Mouse (Mus musculus) lung, embryonic 16.5 days (tissue): ENCODE data around the gene Iqub. TPM values are rescaled to one million over a fixed set of nuclear protein-coding genes. Genes with fewer than 3 reads are reported as not detected.

Experiments
- ATAC-seq: fragments of 200-750 bp; cut with Nextera tagmentation; 2 replicates; pipeline ENCODE4 v1.8.0; 2017; ENCODE audit warnings: low read depth, mild to moderate bottlenecking, moderate library complexity
- H3K27ac ChIP-seq: fragments of 300-500 bp; sonication (generic); 2 replicates; pipeline ENCODE4 v1.5.1; 2014; ENCODE audit warnings: mild to moderate bottlenecking, control low read depth, low read length
- H3K27me3 ChIP-seq: fragments of 300-500 bp; sonication (generic); 2 replicates; pipeline ENCODE4 v1.6.1; 2014; ENCODE audit warnings: low read depth, low read length, mixed read lengths; ENCODE audit not compliant: control insufficient read depth, insufficient read depth
- H3K36me3 ChIP-seq: fragments of 300-500 bp; sonication (generic); 2 replicates; pipeline ENCODE4 v1.6.1; 2014; ENCODE audit warnings: low read length; ENCODE audit not compliant: control insufficient read depth, insufficient read depth
- H3K4me1 ChIP-seq: fragments of 300-500 bp; sonication (generic); replicated peaks from 2 replicates; pipeline ENCODE4 v1.6.1; 2014; ENCODE audit warnings: low read length, mixed read lengths; ENCODE audit not compliant: control insufficient read depth, insufficient read depth
- H3K4me2 ChIP-seq: fragments of 300-500 bp; sonication (generic); 2 replicates; pipeline ENCODE4 v1.6.1; 2014; ENCODE audit warnings: low read depth, low read length, control low read depth
- H3K4me3 ChIP-seq: fragments of 300-500 bp; sonication (generic); 2 replicates; pipeline ENCODE4 v1.5.1; 2014; ENCODE audit warnings: mild to moderate bottlenecking, low read length, control low read depth
- H3K9ac ChIP-seq: fragments of 300-500 bp; sonication (generic); 2 replicates; pipeline ENCODE4 v1.6.1; 2014; ENCODE audit warnings: low read length, control low read depth
- H3K9me3 ChIP-seq: fragments of 300-500 bp; sonication (generic); 2 replicates; pipeline ENCODE4 v1.6.1; 2016; ENCODE audit warnings: low read length; ENCODE audit not compliant: control insufficient read depth
- WGBS: fragments of 180-500 bp; shearing (Covaris S2); extraction: QIAGEN DNeasy Blood & Tissue Kit; methylation state at CpG from one replicate; pipeline ENCODE4 v1.1.7; 2014; 5-methylcytosine and 5-hydroxymethylcytosine counted together
- polyA plus RNA-seq: library from polyadenylated mRNA; unstranded; fragments of >200 nt; fragmentation: Nextera tagmentation; extraction: Ambion mirVana; gene quantifications from 2 replicates; pipeline ENCODE4 v1.2.1, GENCODE M21; 2015

The Iqub gene
- polyA plus RNA-seq, result 1.5 and 2.1 TPM in 2 replicates

GRCm38 (mm10) chr6:24514552-24515284 lies at the start of gene Iqub:
Iqub (minus strand) TSS chr6:24515067.
- peak; percentile 80 for ATAC-seq
- H3K4me2 ChIP-seq, result peak within 1 kb of the TSS; percentile 43
- no peak within 1 kb of the TSS for H3K4me3 ChIP-seq
- no peaks in the 10 kb centered on the region for H3K9me3 ChIP-seq
- peak within 1 kb of the TSS; percentile 13; the same call in 1 of the 2 replicates for H3K9ac ChIP-seq
- no peak within 1 kb of the TSS for H3K27ac ChIP-seq
- H3K36me3 ChIP-seq, result peaks cover 6% of the 10 kb centered on the region
- H3K27me3 ChIP-seq, result no peaks in the 10 kb centered on the region
- 15% methylated on average over 13 of the region's 13 CpGs for WGBS
- peaks cover 7% of the 10 kb centered on the region for H3K4me1 ChIP-seq

GRCm38 (mm10) chr6:24564081-24564480 lies 49.2 kb upstream of the Iqub start:
- Histone ChIP-seq H3K9ac (no peak overlapping the region), H3K36me3 (no peaks in the 10 kb centered on the region), H3K9me3 (no peaks in the 10 kb centered on the region), H3K4me3 (no peak overlapping the region), H3K27ac (no peak overlapping the region), H3K27me3 (no peaks in the 10 kb centered on the region), H3K4me2 (no peak overlapping the region), H3K4me1 (no peaks in the 10 kb centered on the region)
- ATAC-seq, result no peak
- WGBS, result 61% methylated on average over 9 of the region's 9 CpGs

- Histone ChIP-seq H3K4me3 (no peak overlapping the region), H3K4me2 (no peak overlapping the region), H3K9me3 (no peaks in the 10 kb centered on the region), H3K9ac (no peak overlapping the region), H3K27me3 (no peaks in the 10 kb centered on the region), H3K27ac (no peak overlapping the region), H3K4me1 (peaks cover 17% of the 10 kb centered on the region), H3K36me3 (no peaks in the 10 kb centered on the region)
- ATAC-seq, result no peak
- 83% methylated on average over 2 of the region's 2 CpGs for WGBS
Observed at GRCm38 (mm10) chr6:24555488-24555887, 40.6 kb upstream of the Iqub start.

- H3K4me3 ChIP-seq, result peak overlapping the region; percentile 28
- no peaks in the 10 kb centered on the region for H3K9me3 ChIP-seq
- whole genome bisulfite sequencing, result 30% methylated on average over 11 of the region's 11 CpGs
- H3K27ac ChIP-seq, result peak overlapping the region; percentile 73
- peaks cover 17% of the 10 kb centered on the region for H3K4me1 ChIP-seq
- no peaks in the 10 kb centered on the region for H3K36me3 ChIP-seq
- H3K9ac ChIP-seq, result peak overlapping the region; percentile 35; the same call in 1 of the 2 replicates
- ATAC-seq, result peak; percentile 70; the same call in 1 of the 2 replicates
- peak overlapping the region; percentile 49 for H3K4me2 ChIP-seq
- H3K27me3 ChIP-seq, result no peaks in the 10 kb centered on the region
Observed at GRCm38 (mm10) chr6:24554427-24555086, 39.7 kb upstream of the Iqub start.

- Histone ChIP-seq H3K27ac (no peak overlapping the region), H3K4me1 (peaks cover 17% of the 10 kb centered on the region), H3K4me2 (0 out of 2 replicates have a peak overlapping the region, but pooled peaks have one; percentile 14), H3K9me3 (no peaks in the 10 kb centered on the region; the same call in 1 of the 2 replicates), H3K27me3 (no peaks in the 10 kb centered on the region), H3K4me3 (no peak overlapping the region), H3K36me3 (no peaks in the 10 kb centered on the region), H3K9ac (no peak overlapping the region)
- no peak for ATAC-seq
- 27% methylated on average over 7 of the region's 7 CpGs for WGBS
Observed at GRCm38 (mm10) chr6:24552046-24552445, 37.2 kb upstream of the Iqub start.

GRCm38 (mm10) chr6:24549801-24550200 lies 34.9 kb upstream of the Iqub start:
- Histone ChIP-seq H3K27me3 (no peaks in the 10 kb centered on the region), H3K4me1 (peaks cover 13% of the 10 kb centered on the region), H3K9me3 (no peaks in the 10 kb centered on the region; the same call in 1 of the 2 replicates), H3K27ac (no peak overlapping the region), H3K9ac (no peak overlapping the region), H3K36me3 (no peaks in the 10 kb centered on the region), H3K4me3 (no peak overlapping the region), H3K4me2 (no peak overlapping the region)
- 85% methylated on average over 2 of the region's 2 CpGs for WGBS
- ATAC-seq, result no peak

- H3K9me3 ChIP-seq, result no peaks in the 10 kb centered on the region; the same call in 1 of the 2 replicates
- H3K36me3 ChIP-seq, result no peaks in the 10 kb centered on the region
- no peak overlapping the region for H3K9ac ChIP-seq
- no peaks in the 10 kb centered on the region; the same call in 1 of the 2 replicates for H3K4me1 ChIP-seq
- H3K27me3 ChIP-seq, result no peaks in the 10 kb centered on the region
- no peak overlapping the region for H3K4me2 ChIP-seq
- H3K27ac ChIP-seq, result peak overlapping the region; percentile 46
- H3K4me3 ChIP-seq, result no peak overlapping the region
- peak; percentile 74 for ATAC-seq
- WGBS, result 41% methylated on average over 1 of the region's 1 CpGs
Observed at GRCm38 (mm10) chr6:24546716-24547420, 32.0 kb upstream of the Iqub start.

- no peaks in the 10 kb centered on the region for H3K36me3 ChIP-seq
- H3K4me3 ChIP-seq, result no peak overlapping the region
- no peak overlapping the region for H3K27ac ChIP-seq
- no peak for ATAC-seq
- H3K27me3 ChIP-seq, result no peaks in the 10 kb centered on the region
- no peak overlapping the region for H3K9ac ChIP-seq
- no peaks in the 10 kb centered on the region for H3K9me3 ChIP-seq
- H3K4me2 ChIP-seq, result no peak overlapping the region
- WGBS, result 48% methylated on average over 6 of the region's 6 CpGs
- no peaks in the 10 kb centered on the region; the same call in 1 of the 2 replicates for H3K4me1 ChIP-seq
Observed at GRCm38 (mm10) chr6:24543119-24543591, 28.3 kb upstream of the Iqub start.

- ATAC-seq, result peak; percentile 68; the same call in 1 of the 2 replicates
- Histone ChIP-seq H3K27me3 (no peaks in the 10 kb centered on the region), H3K9me3 (no peaks in the 10 kb centered on the region), H3K4me2 (no peak overlapping the region), H3K4me1 (no peaks in the 10 kb centered on the region; the same call in 1 of the 2 replicates), H3K27ac (no peak overlapping the region), H3K9ac (no peak overlapping the region), H3K4me3 (no peak overlapping the region), H3K36me3 (no peaks in the 10 kb centered on the region)
Observed at GRCm38 (mm10) chr6:24542393-24542792, 27.5 kb upstream of the Iqub start.
